Mouse (Mus musculus) testis, adult 2 months (tissue): ENCODE data around the gene Flywch1.

ENCODE experiments used
- CTCF ChIP-seq: fragments of 200-500 bp; IDR thresholded peaks from 2 replicates; pipeline ENCODE4 v1.5.1; 2012; ENCODE audit warnings: low read depth, mild to moderate bottlenecking, inconsistent platforms, low read length, moderate library complexity; ENCODE audit not compliant: control insufficient read depth, insufficient read depth, insufficient replicate concordance
- POLR2A ChIP-seq: fragments of 200-500 bp; IDR thresholded peaks from 2 replicates; pipeline ENCODE4 v1.6.1; 2012; ENCODE audit warnings: low read depth, mild to moderate bottlenecking, inconsistent platforms, low read length, moderate library complexity; ENCODE audit not compliant: control insufficient read depth

GRCm38 (mm10) chr17:23791079-23791357, 19.6 kb upstream of the Flywch1 start:
- TF ChIP-seq POLR2A = no peak
- TF ChIP-seq CTCF = no peak
